Comparison of ENCODE assay signal across 9 mouse cellular contexts in the genomic region with DNA sequence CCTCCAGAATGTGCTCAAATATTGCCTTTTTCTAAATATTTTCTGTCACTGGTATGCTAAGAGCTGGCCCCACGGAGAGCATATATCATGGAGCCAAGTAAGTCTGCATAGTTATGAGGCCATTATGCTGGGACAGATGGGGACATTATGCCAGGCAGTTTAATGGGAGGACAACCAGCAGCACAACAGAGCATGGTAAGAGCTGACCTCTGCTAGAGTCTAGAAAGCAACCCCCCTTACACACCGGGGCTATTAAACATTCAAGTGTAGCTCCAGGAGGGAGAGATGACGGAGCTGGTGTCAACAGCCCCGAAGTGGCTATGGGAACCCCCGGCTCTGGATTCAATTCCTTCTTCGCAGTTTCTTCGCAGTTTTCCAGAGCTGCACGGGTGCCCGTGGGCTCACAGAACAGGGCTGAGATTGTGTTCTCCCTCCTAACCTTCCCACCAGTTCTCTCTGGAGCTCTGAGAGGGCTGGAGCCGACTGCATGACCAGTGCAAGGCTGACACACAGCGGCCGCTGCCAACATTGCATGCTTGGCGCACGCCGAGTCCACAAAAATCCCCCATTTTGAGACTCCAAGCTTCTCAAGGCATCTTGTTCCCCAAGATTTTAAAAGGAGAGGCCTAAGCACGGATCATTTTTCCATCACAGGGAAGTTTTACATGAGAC.
A peak's percentile ranks its signal among the peaks of the same experiment; 100 is the strongest.
DNase-seq lines count a peak whose midpoint lies in the region; ATAC-seq and TF ChIP-seq lines count a peak whose summit lies in the region.
"Had no signal": no experiment of that assay in that cellular context is flagged by ENCODE, and none has a peak within 500 bp of the region (broad histone marks: within the 10 kb centered on the region; RNA-seq: fewer than 3 reads in every experiment).

No protein-coding gene starts in this region.

- no peaks in the 10 kb centered on the region for H3K36me3 ChIP-seq in testis, adult 2 months (ENCODE audit: control insufficient read depth, insufficient read depth, low read length)

- no peak overlapping the region for H3K4me3 ChIP-seq in testis, adult 2 months (ENCODE audit: control insufficient read depth, low read depth, low read length)
- H3K4me3 ChIP-seq: megakaryocyte, embryonic 14.5 days had no signal

- H3K27ac ChIP-seq in testis, adult 2 months (ENCODE audit: control insufficient read depth, insufficient read depth, low read depth, low read length), result no peak overlapping the region

- peak; percentile 75 for ATAC-seq in frontal cortex, adult (ENCODE audit: low TSS enrichment)

- DNase-seq in testis, postnatal 14 days (ENCODE audit: low spot score), result no peak
- DNase-seq in cerebellum, postnatal 14 days, result peak; percentile 87 to 91
- DNase-seq in layer of hippocampus, adult 18-20 months (ENCODE audit: low spot score in 2 of 2), result peak; percentile 49 to 78
- peak; percentile 71 for DNase-seq in lung, postnatal 10 days
- peak; percentile 56 for DNase-seq in retina, postnatal 7 days (ENCODE audit: low read depth, low spot score)
- DNase-seq in B cell, adult 2 months, result no peak

- no peak for TF ChIP-seq POLR2A in testis, adult 2 months (IDR thresholded peaks at IDR 0.05; ENCODE audit: control insufficient read depth, low read depth, low read length)

- H3K4me1 ChIP-seq in testis, adult 2 months (ENCODE audit: control insufficient read depth, insufficient read depth, low read length), result no peaks in the 10 kb centered on the region

- TF ChIP-seq CTCF in testis, adult 2 months (IDR thresholded peaks at IDR 0.05; ENCODE audit: control insufficient read depth, insufficient read depth, insufficient replicate concordance, low read depth, low read length), result peak; percentile 68; the same call in 1 of the 2 replicates

- no peaks in the 10 kb centered on the region for H3K27me3 ChIP-seq in testis, adult 2 months (ENCODE audit: control insufficient read depth, insufficient read depth, low read length)
- H3K27me3 ChIP-seq: megakaryocyte, embryonic 14.5 days had no signal

Comparison
In these comparisons a context has a peak if more than half of its experiments do, and no peak if none do; other contexts are left out.
1. DNase-seq: peak in cerebellum, postnatal 14 days (2 of 2), layer of hippocampus, adult 18-20 months (2 of 2), lung, postnatal 10 days (single experiment) and retina, postnatal 7 days (single experiment); none in testis, postnatal 14 days (single experiment) and B cell, adult 2 months (0 of 2).